Mouse (Mus musculus) spleen, postnatal 4 days (tissue): Measurements from ENCODE around the gene Rala.

Experiments used
- DNase-seq, 2 experiments: peaks; one replicate each; pipeline ENCODE4 v3.0.0; 2022; ENCODE audit warnings: low spot score in 2 of 2

Gene Rala

GRCm38 (mm10) chr13:17884211-17884610, 59.8 kb downstream of the Rala start:
- DNase-seq: no peak

GRCm38 (mm10) chr13:17879061-17879460, 65.0 kb downstream of the Rala start:
- DNase-seq: no peak

GRCm38 (mm10) chr13:17866741-17867140, 77.3 kb downstream of the Rala start:
- no peak for DNase-seq

GRCm38 (mm10) chr13:17860536-17860935, 83.5 kb downstream of the Rala start:
- no peak for DNase-seq

GRCm38 (mm10) chr13:17859365-17860033, 84.5 kb downstream of the Rala start:
- no peak for DNase-seq

- DNase-seq: no peak
Observed at GRCm38 (mm10) chr13:17857046-17857445, 87.0 kb downstream of the Rala start.

- DNase-seq: no peak
Observed at GRCm38 (mm10) chr13:17855492-17856138, 88.4 kb downstream of the Rala start.

GRCm38 (mm10) chr13:17854755-17855154, 89.3 kb downstream of the Rala start:
- DNase-seq: no peak

GRCm38 (mm10) chr13:17843336-17843735, 100.7 kb downstream of the Rala start:
- DNase-seq: no peak

- DNase-seq: no peak
Observed at GRCm38 (mm10) chr13:17842756-17843155, 101.3 kb downstream of the Rala start.

- DNase-seq: no peak
Observed at GRCm38 (mm10) chr13:17839137-17839536, 104.9 kb downstream of the Rala start.

GRCm38 (mm10) chr13:17838484-17838851, 105.6 kb downstream of the Rala start:
- peak; percentile 44 to 75 for DNase-seq

- no peak for DNase-seq
Observed at GRCm38 (mm10) chr13:17837610-17838483, 106.2 kb downstream of the Rala start.

- no peak for DNase-seq
Observed at GRCm38 (mm10) chr13:17836808-17837207, 107.2 kb downstream of the Rala start.

- DNase-seq: no peak
Observed at GRCm38 (mm10) chr13:17832940-17833339, 111.1 kb downstream of the Rala start.
